Mouse (Mus musculus): ENCODE measurements around the gene Mfsd8. TPM values are rescaled to one million over a fixed set of nuclear protein-coding genes. Genes with fewer than 3 reads are reported as not detected.

Mfsd8 gene
- polyA plus RNA-seq, 1 experiment from 2014 or later, result 11.6 TPM

DNA sequence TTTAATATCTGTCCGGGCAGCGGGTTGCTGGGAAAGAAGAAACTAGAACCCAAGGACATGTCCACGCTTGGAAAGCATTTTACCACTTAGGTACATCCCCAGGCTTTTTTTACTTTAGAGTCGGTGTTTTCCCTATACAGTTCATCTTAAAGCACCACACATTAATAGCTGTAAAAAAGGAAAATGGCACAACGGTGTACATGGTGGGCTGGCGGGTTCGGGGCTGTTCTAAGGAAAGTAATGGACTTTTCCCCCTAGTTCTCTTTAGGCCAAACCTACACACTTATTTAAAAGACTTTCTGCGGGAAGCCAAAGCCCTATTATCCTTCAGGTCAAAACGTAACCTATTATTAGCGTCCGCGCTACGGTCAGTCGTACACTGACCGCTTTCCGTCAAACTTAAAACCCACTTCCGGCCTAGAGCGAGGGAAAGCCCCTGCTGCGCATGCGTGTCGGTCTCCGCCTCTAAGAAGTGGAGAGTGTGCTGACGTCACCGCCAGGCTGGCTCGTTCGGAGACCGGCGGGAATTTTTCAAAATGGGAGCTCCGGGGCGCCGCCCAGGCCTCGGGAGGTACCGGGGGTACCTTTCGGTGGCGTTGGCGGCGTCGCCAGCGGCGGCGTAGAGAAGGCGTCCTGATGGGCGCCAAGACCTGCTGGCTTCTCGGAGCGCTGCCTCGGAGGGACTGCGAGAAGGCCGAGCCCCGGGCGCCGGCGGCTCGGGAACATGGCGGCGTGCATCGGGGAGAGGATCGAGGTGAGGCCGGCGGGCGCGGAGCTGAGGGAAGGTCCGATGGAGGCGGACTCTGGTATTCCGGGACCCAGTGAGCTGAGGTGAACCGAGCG is 46.9 kb downstream of the Mfsd8 start, which contains the start of gene Plk4:
TSS of gene Plk4 (plus strand) at position 490 of the 843 bp plus-strand sequence.
- H3K9me3 ChIP-seq, result no peaks in the 10 kb centered on the region
- ATAC-seq (replicated peaks), result peak; percentile 97
- 2% methylated on average over 66 of the region's 66 CpGs for WGBS
- peak within 1 kb of the TSS; percentile 60 for H3K27ac ChIP-seq
- H3K4me2 ChIP-seq, result peak within 1 kb of the TSS; percentile 93
- H3K9ac ChIP-seq, result peak within 1 kb of the TSS; percentile 57
- no peaks in the 10 kb centered on the region for H3K36me3 ChIP-seq (replicated peaks)
- H3K4me3 ChIP-seq, result peak within 1 kb of the TSS; percentile 94
- no peaks in the 10 kb centered on the region for H3K27me3 ChIP-seq (replicated peaks)
- H3K4me1 ChIP-seq, result peaks cover 13% of the 10 kb centered on the region

DNA sequence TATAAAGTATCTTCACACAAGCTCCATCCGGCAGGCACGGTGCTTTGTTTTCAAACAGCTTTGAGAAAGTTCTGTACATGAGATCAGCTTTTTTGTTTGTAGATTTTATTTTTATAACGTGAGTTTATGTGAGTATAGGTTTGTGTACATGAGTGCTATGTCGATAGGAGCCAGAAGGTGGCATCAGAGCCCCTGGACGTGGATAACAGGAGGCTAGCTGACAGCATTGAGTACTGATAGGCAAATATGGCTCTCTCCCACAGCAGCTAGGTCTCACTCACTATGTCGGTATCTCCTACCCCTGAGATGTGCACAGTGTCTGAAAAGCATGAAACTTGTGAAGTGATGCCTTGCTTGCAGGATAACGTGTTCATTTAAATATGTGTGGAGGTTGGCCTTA is 48.2 kb downstream of the Mfsd8 start:
- no peak overlapping the region for H3K27ac ChIP-seq
- 40% methylated on average over 7 of the region's 7 CpGs for WGBS
- no peak overlapping the region for H3K4me2 ChIP-seq
- no peak overlapping the region for H3K4me3 ChIP-seq
- H3K9ac ChIP-seq, result no peak overlapping the region
- no peak for ATAC-seq (replicated peaks)
- no peaks in the 10 kb centered on the region for H3K9me3 ChIP-seq
- no peaks in the 10 kb centered on the region for H3K27me3 ChIP-seq (replicated peaks)
- H3K4me1 ChIP-seq, result peaks cover 13% of the 10 kb centered on the region
- H3K36me3 ChIP-seq (replicated peaks), result no peaks in the 10 kb centered on the region

DNA sequence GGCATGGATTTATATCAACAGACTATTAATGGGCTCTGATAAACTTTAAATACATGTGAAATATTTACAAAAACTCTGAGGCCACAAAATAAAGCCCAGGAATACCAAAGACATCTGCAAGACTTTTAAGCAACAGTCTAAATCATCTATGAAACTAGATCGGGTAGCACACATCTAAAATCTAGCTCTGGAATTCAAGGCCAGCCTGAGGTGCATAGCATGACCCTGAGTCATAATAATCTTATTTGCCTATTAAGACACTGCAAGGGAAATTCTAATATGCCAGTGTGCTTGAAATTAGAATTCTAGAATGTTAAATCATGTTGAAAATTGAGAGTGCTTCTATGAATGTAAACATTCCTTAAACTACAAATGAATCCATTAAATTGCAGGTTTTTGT is 48.6 kb downstream of the Mfsd8 start:
- 86% methylated on average over 1 of the region's 1 CpGs for WGBS
- no peak overlapping the region for H3K4me3 ChIP-seq
- H3K27me3 ChIP-seq (replicated peaks), result no peaks in the 10 kb centered on the region
- H3K4me1 ChIP-seq, result peaks cover 13% of the 10 kb centered on the region
- H3K36me3 ChIP-seq (replicated peaks), result no peaks in the 10 kb centered on the region
- H3K9ac ChIP-seq, result no peak overlapping the region
- no peak for ATAC-seq (replicated peaks)
- no peak overlapping the region for H3K4me2 ChIP-seq
- no peak overlapping the region for H3K27ac ChIP-seq
- H3K9me3 ChIP-seq, result no peaks in the 10 kb centered on the region

DNA sequence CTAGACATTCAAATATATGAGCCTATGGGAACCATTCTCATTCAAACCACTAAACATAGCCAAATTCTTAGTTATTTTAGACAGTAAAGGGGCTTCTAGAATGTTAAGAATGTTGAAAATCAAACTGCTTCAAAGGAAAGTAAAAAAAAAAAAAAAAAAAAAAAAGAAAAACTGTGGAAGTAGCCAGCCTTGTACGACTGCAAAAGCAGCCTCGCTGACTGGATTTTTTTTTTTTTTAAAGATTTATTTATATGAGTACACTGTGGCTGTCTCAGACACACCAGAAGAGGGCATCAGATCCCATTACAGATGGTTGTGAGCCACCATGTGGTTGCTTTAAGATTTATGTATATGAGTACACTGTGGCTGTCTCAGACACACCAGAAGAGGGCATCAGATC is 52.9 kb downstream of the Mfsd8 start:
- no peaks in the 10 kb centered on the region for H3K9me3 ChIP-seq
- no peaks in the 10 kb centered on the region for H3K4me1 ChIP-seq
- H3K27me3 ChIP-seq (replicated peaks), result no peaks in the 10 kb centered on the region
- ATAC-seq (replicated peaks), result no peak
- H3K36me3 ChIP-seq (replicated peaks), result peaks cover 9% of the 10 kb centered on the region
- no peak overlapping the region for H3K9ac ChIP-seq
- no peak overlapping the region for H3K4me3 ChIP-seq
- no peak overlapping the region for H3K27ac ChIP-seq
- no peak overlapping the region for H3K4me2 ChIP-seq
- 96% methylated on average over 2 of the region's 2 CpGs for WGBS

Other genes starting within 250 kb of the Mfsd8 start
- 0.31 and 0.32 TPM in 2 replicates for gene Slc25a31, start 138.0 kb downstream of the Mfsd8 start, polyA plus RNA-seq (2015; fragmentation: Nextera tagmentation; extraction: Ambion mirVana)
- gene Hspa4l, start 102.4 kb downstream of the Mfsd8 start, polyA plus RNA-seq (2015; fragmentation: Nextera tagmentation; extraction: Ambion mirVana), result 49.6 and 53.7 TPM in 2 replicates
- 14.0 and 14.7 TPM in 2 replicates for gene Plk4, start 46.9 kb downstream of the Mfsd8 start, polyA plus RNA-seq (2015; fragmentation: Nextera tagmentation; extraction: Ambion mirVana)
- gene Abhd18, start 84 bp upstream of the Mfsd8 start, polyA plus RNA-seq (2015; fragmentation: Nextera tagmentation; extraction: Ambion mirVana), result 14.3 and 14.5 TPM in 2 replicates
- gene 1700034I23Rik, start 55.7 kb upstream of the Mfsd8 start, polyA plus RNA-seq (2015; fragmentation: Nextera tagmentation; extraction: Ambion mirVana), result 0.49 and 0.68 TPM in 2 replicates
- gene Larp1b, start 102.9 kb upstream of the Mfsd8 start, polyA plus RNA-seq (2015; fragmentation: Nextera tagmentation; extraction: Ambion mirVana), result 3.4 and 6.6 TPM in 2 replicates
- 26.7 and 30.3 TPM in 2 replicates for gene Pgrmc2, start 236.2 kb upstream of the Mfsd8 start, polyA plus RNA-seq (2015; fragmentation: Nextera tagmentation; extraction: Ambion mirVana)

Data from midbrain, embryonic 15.5 days (tissue).